Mouse (Mus musculus) liver, postnatal 0 days (tissue): ENCODE results near the gene E130309D02Rik. TPM values are rescaled to one million over a fixed set of nuclear protein-coding genes. Genes with fewer than 3 reads are reported as not detected.

Experiments
- ATAC-seq: fragments of 200-750 bp; cut with Nextera tagmentation; 2 replicates; pipeline ENCODE4 v1.8.0; 2017; ENCODE audit warnings: mild to moderate bottlenecking, moderate library complexity
- DNase-seq: peaks from one replicate; pipeline ENCODE4 v3.0.0-alpha.2; 2016
- H3K27ac ChIP-seq: fragments of 300-500 bp; sonication (generic); 2 replicates; pipeline ENCODE4 v1.5.1; 2014; ENCODE audit warnings: antibody characterized with exemption, moderate library complexity, mild to moderate bottlenecking, low read depth
- H3K27me3 ChIP-seq: fragments of 300-500 bp; sonication (generic); 2 replicates; pipeline ENCODE4 v1.6.1; 2014; ENCODE audit warnings: low read length, control low read depth, mixed read lengths; ENCODE audit not compliant: insufficient read depth
- H3K36me3 ChIP-seq: fragments of 300-500 bp; sonication (generic); replicated peaks from 2 replicates; pipeline ENCODE4 v1.6.1; 2014; ENCODE audit warnings: mild to moderate bottlenecking, control low read depth, low read length, moderate library complexity, mixed read lengths; ENCODE audit not compliant: insufficient read depth
- H3K4me1 ChIP-seq: fragments of 300-500 bp; sonication (generic); 2 replicates; pipeline ENCODE4 v1.6.1; 2014; ENCODE audit warnings: antibody characterized with exemption, mild to moderate bottlenecking, control low read depth; ENCODE audit not compliant: insufficient read depth
- H3K4me2 ChIP-seq: fragments of 300-500 bp; sonication (generic); 2 replicates; pipeline ENCODE4 v1.6.1; 2014; ENCODE audit warnings: low read depth, mild to moderate bottlenecking, low read length, moderate library complexity, mixed read lengths
- H3K4me3 ChIP-seq: fragments of 300-500 bp; sonication (generic); 2 replicates; pipeline ENCODE4 v1.5.1; 2014; ENCODE audit warnings: low read depth, low read length
- H3K9ac ChIP-seq: fragments of 300-500 bp; sonication (generic); replicated peaks from 2 replicates; pipeline ENCODE4 v1.6.1; 2014; ENCODE audit warnings: mild to moderate bottlenecking, moderate library complexity
- H3K9me3 ChIP-seq: fragments of 300-500 bp; sonication (generic); 2 replicates; pipeline ENCODE4 v1.6.1; 2016; ENCODE audit warnings: mild to moderate bottlenecking, control low read depth, low read length, mixed read lengths
- CTCF ChIP-seq: sonication (generic); IDR thresholded peaks from 2 replicates; pipeline ENCODE4 v1.5.1; 2016; ENCODE audit warnings: antibody characterized with exemption, low read depth
- EP300 ChIP-seq: IDR thresholded peaks from 2 replicates; pipeline ENCODE4 v1.6.1; 2016; ENCODE audit warnings: antibody characterized with exemption, low read depth, mild to moderate bottlenecking
- WGBS: fragments of 180-500 bp; shearing (Covaris S2); extraction: QIAGEN DNeasy Blood & Tissue Kit; methylation state at CpG from one replicate; pipeline ENCODE4 v1.1.7; 2014; ENCODE audit not compliant: insufficient replicate concordance; 5-methylcytosine and 5-hydroxymethylcytosine counted together
- polyA plus RNA-seq: library from polyadenylated mRNA; unstranded; fragments of >200 nt; fragmentation: Nextera tagmentation; extraction: Ambion mirVana; gene quantifications from 2 replicates; pipeline ENCODE4 v1.2.1, GENCODE M21; 2015

E130309D02Rik gene
- polyA plus RNA-seq, 1 experiment from 2014 or later, result 12.8 TPM

- no peak for ATAC-seq
- H3K4me3 ChIP-seq, result no peak overlapping the region
- no peaks in the 10 kb centered on the region for H3K4me1 ChIP-seq
- no peaks in the 10 kb centered on the region for H3K9me3 ChIP-seq
- no peak overlapping the region for H3K4me2 ChIP-seq
- no peaks in the 10 kb centered on the region for H3K36me3 ChIP-seq
- no peak for TF ChIP-seq CTCF
- no peak for TF ChIP-seq EP300
- H3K27ac ChIP-seq, result no peak overlapping the region
- WGBS, result 8% methylated on average over 28 of the region's 28 CpGs
- no peak for DNase-seq
- H3K9ac ChIP-seq, result no peak overlapping the region
- peaks cover 31% of the 10 kb centered on the region for H3K27me3 ChIP-seq
Measured at GRCm38 (mm10) chr5:143357564-143357963, 42.4 kb upstream of the E130309D02Rik start.

GRCm38 (mm10) chr5:143356686-143357388 is 41.7 kb upstream of the E130309D02Rik start, which contains the start of gene Grid2ip:
TSS of gene Grid2ip (plus strand) at chr5:143357338.
- DNase-seq (no peak), ATAC-seq (no peak)
- Histone ChIP-seq H3K4me2 (no peak within 1 kb of the TSS), H3K36me3 (no peaks in the 10 kb centered on the region), H3K27ac (no peak within 1 kb of the TSS), H3K4me1 (no peaks in the 10 kb centered on the region), H3K27me3 (peaks cover 28% of the 10 kb centered on the region), H3K9me3 (no peaks in the 10 kb centered on the region), H3K4me3 (no peak within 1 kb of the TSS), H3K9ac (no peak within 1 kb of the TSS)
- no peak for TF ChIP-seq EP300
- no peak for TF ChIP-seq CTCF
- 24% methylated on average over 17 of the region's 17 CpGs for WGBS

GRCm38 (mm10) chr5:143356017-143356416 is 40.9 kb upstream of the E130309D02Rik start:
- no peaks in the 10 kb centered on the region for H3K4me1 ChIP-seq
- H3K9me3 ChIP-seq, result no peaks in the 10 kb centered on the region
- WGBS, result 36% methylated on average over 5 of the region's 5 CpGs
- no peak overlapping the region for H3K4me2 ChIP-seq
- DNase-seq, result no peak
- peaks cover 28% of the 10 kb centered on the region for H3K27me3 ChIP-seq
- no peak for TF ChIP-seq EP300
- H3K27ac ChIP-seq, result no peak overlapping the region
- no peaks in the 10 kb centered on the region for H3K36me3 ChIP-seq
- no peak for ATAC-seq
- no peak overlapping the region for H3K4me3 ChIP-seq
- H3K9ac ChIP-seq, result no peak overlapping the region

GRCm38 (mm10) chr5:143346367-143346766 is 31.2 kb upstream of the E130309D02Rik start:
- no peaks in the 10 kb centered on the region for H3K4me1 ChIP-seq
- no peak for TF ChIP-seq EP300
- TF ChIP-seq CTCF, result no peak
- no peak for ATAC-seq

GRCm38 (mm10) chr5:143339603-143340002 is 24.4 kb upstream of the E130309D02Rik start:
- Histone ChIP-seq H3K4me1 (no peaks in the 10 kb centered on the region), H3K27me3 (no peaks in the 10 kb centered on the region), H3K36me3 (no peaks in the 10 kb centered on the region), H3K4me2 (no peak overlapping the region), H3K9ac (no peak overlapping the region), H3K9me3 (no peaks in the 10 kb centered on the region), H3K4me3 (no peak overlapping the region), H3K27ac (no peak overlapping the region)
- 50% methylated on average over 6 of the region's 6 CpGs for WGBS
- DNase-seq (no peak), ATAC-seq (no peak)
- TF ChIP-seq EP300, result no peak
- no peak for TF ChIP-seq CTCF

More at GRCm38 (mm10) chr5:143346367-143346766, 31.2 kb upstream of the E130309D02Rik start:
- 70% methylated on average over 8 of the region's 8 CpGs for WGBS
- no peak overlapping the region for H3K4me3 ChIP-seq
- H3K9me3 ChIP-seq, result peaks cover 9% of the 10 kb centered on the region; the same call in 1 of the 2 replicates
- no peak overlapping the region for H3K9ac ChIP-seq
- no peak overlapping the region for H3K27ac ChIP-seq
- no peaks in the 10 kb centered on the region for H3K36me3 ChIP-seq
- DNase-seq, result no peak
- no peaks in the 10 kb centered on the region for H3K27me3 ChIP-seq
- H3K4me2 ChIP-seq, result no peak overlapping the region

- Histone ChIP-seq H3K27ac (no peak overlapping the region), H3K4me1 (no peaks in the 10 kb centered on the region), H3K36me3 (no peaks in the 10 kb centered on the region), H3K27me3 (no peaks in the 10 kb centered on the region), H3K4me2 (no peak overlapping the region), H3K9me3 (no peaks in the 10 kb centered on the region), H3K9ac (no peak overlapping the region), H3K4me3 (no peak overlapping the region)
- DNase-seq (no peak), ATAC-seq (no peak)
- WGBS, result 60% methylated on average over 6 of the region's 6 CpGs
- TF ChIP-seq CTCF, result peak; percentile 48
- no peak for TF ChIP-seq EP300
Measured at GRCm38 (mm10) chr5:143336559-143336958, 21.4 kb upstream of the E130309D02Rik start.
